Mouse (Mus musculus) heart, postnatal 36 days (tissue): ENCODE data around the gene Wdr43. TPM values are rescaled to one million over a fixed set of nuclear protein-coding genes. Genes with fewer than 3 reads are reported as not detected.

Source experiments
- DNase-seq, 2 experiments: peaks; one replicate each; pipeline ENCODE4 v3.0.0; 2021 to 2022
- intact Hi-C: fragments of 180-260 bp; cut with DNase I; formaldehyde crosslinking; loops from one replicate; pipeline ENCODE4 v1.15.1; 2025
- total RNA-seq, 2 experiments: library from RNA; stranded (reverse); gene quantifications; 2 replicates each; pipeline ENCODE4 v1.2.3; 2021

The Wdr43 gene
- total RNA-seq, 2 experiments from 2014 or later = 21.0 to 22.1 TPM

GRCm38 (mm10) chr17:71695716-71696315 lies 80.1 kb downstream of the Wdr43 start:
- intact Hi-C loops = loop anchor here (5.0 kb wide), 2 partner anchors 86 to 101 kb away; no protein-coding TSS in a partner anchor
- peak in 1 of 2 experiments; percentile 31 for DNase-seq

GRCm38 (mm10) chr17:71696396-71696795 lies 80.7 kb downstream of the Wdr43 start:
- intact Hi-C loops = loop anchor here (5.0 kb wide), 2 partner anchors 86 to 101 kb away; no protein-coding TSS in a partner anchor

GRCm38 (mm10) chr17:71697896-71698618 lies 82.4 kb downstream of the Wdr43 start:
- intact Hi-C loops = loop anchor here (2.0 to 5.0 kb wide), 3 partner anchors 33 to 99 kb away; no protein-coding TSS in a partner anchor
- DNase-seq = peak; percentile 53 to 65

More at GRCm38 (mm10) chr17:71696396-71696795, 80.7 kb downstream of the Wdr43 start:
- peak; percentile 32 to 48 for DNase-seq

GRCm38 (mm10) chr17:71698619-71698956 lies 82.9 kb downstream of the Wdr43 start:
- peak in 1 of 2 experiments; percentile 32 for DNase-seq
- intact Hi-C loops = loop anchor here (2.0 to 5.0 kb wide), 3 partner anchors 32 to 99 kb away; no protein-coding TSS in a partner anchor

- DNase-seq = no peak
- intact Hi-C loops = loop anchor here (2.0 kb wide), 1 partner anchor 16 kb away; no protein-coding TSS in a partner anchor
Observed at GRCm38 (mm10) chr17:71705113-71705512, 89.4 kb downstream of the Wdr43 start.

GRCm38 (mm10) chr17:71705550-71706480 lies 90.1 kb downstream of the Wdr43 start:
- intact Hi-C loops = loop anchor here (2.0 kb wide), 1 partner anchor 15 kb away; no protein-coding TSS in a partner anchor
- DNase-seq = peak; percentile 37 to 50

GRCm38 (mm10) chr17:71707715-71708114 lies 92.0 kb downstream of the Wdr43 start:
- intact Hi-C loops = no loop called here

More at GRCm38 (mm10) chr17:71707715-71708114, 92.0 kb downstream of the Wdr43 start:
- no peak for DNase-seq

Other genes starting within 250 kb of the Wdr43 start
- gene Gm4707, start 156.0 kb upstream of the Wdr43 start, total RNA-seq = under 1 TPM; 0.76 to 0.89 TPM
- 10 to 100 TPM; 18.2 to 20.4 TPM for gene Smchd1, start 140.6 kb upstream of the Wdr43 start, total RNA-seq
- under 1 TPM; 0.69 to 0.98 TPM for gene Ndc80, start 89.0 kb upstream of the Wdr43 start, total RNA-seq
- gene Spdya, start 63.8 kb upstream of the Wdr43 start, total RNA-seq = under 1 TPM in 1 of 2 experiments, not detected in 1; 0.19 TPM
- gene Togaram2, start 57.4 kb downstream of the Wdr43 start, total RNA-seq = 1 to 10 TPM; 3.9 to 5.9 TPM
- gene Pcare, start 137.0 kb downstream of the Wdr43 start, total RNA-seq = under 1 TPM; 0.14 to 0.41 TPM
- gene Clip4, start 152.6 kb downstream of the Wdr43 start, total RNA-seq = 100 to 1,000 TPM; 244 to 259 TPM